Mouse (Mus musculus): ENCODE measurements around the gene Pheta2.
A peak's percentile ranks its signal among the peaks of the same experiment; 100 is the strongest.

The Pheta2 gene

GRCm38 (mm10) chr15:82338593-82339112 lies at the start of gene Pheta2, which contains the start of the genes Naga and Smdt1:
Gene Pheta2 (plus strand): TSS chr15:82338942.
Gene Naga (minus strand): TSS chr15:82338925.
Gene Smdt1 (plus strand): TSS chr15:82338959.
- peak; percentile 97 to 98 for DNase-seq

DNA sequence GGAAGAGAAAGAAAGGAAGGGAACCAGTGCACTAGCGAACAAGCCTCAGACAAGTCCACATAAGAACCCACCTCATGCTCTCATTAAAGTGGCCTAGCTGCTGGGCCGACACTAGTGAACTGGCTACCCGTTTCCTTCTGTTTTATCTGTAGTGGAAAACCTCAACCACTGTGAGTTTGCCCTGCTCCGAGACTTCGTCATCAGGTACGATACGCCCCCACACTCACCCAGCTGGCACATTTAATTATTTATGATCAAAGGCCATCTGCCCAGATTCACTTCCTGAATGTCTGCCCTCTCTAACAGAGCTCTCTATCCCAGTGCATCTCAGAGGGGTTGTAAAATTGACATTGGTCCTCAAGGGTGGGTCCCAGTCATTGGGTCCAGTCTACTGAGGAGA lies 48.5 kb upstream of the Pheta2 start:
- DNase-seq: no peak

- no peak for DNase-seq
These were observed 45.9 kb upstream of the Pheta2 start for GRCm38 (mm10) chr15:82292851-82293250.

GRCm38 (mm10) chr15:82293271-82293711 lies 45.5 kb upstream of the Pheta2 start:
- DNase-seq: no peak

GRCm38 (mm10) chr15:82294059-82294458 lies 44.7 kb upstream of the Pheta2 start:
- peak in 1 of 2 experiments; percentile 30 for DNase-seq

GRCm38 (mm10) chr15:82298764-82299561 lies 39.8 kb upstream of the Pheta2 start, which contains the start of gene Wbp2nl:
Gene Wbp2nl (plus strand): TSS chr15:82298954.
- DNase-seq: peak; percentile 35 to 56

GRCm38 (mm10) chr15:82307107-82307506 lies 31.6 kb upstream of the Pheta2 start:
- no peak for DNase-seq

GRCm38 (mm10) chr15:82308416-82308815 lies 30.3 kb upstream of the Pheta2 start:
- DNase-seq: no peak

- DNase-seq: peak in 1 of 2 experiments; percentile 27
These were observed 20.9 kb upstream of the Pheta2 start for GRCm38 (mm10) chr15:82317839-82318238.

DNA sequence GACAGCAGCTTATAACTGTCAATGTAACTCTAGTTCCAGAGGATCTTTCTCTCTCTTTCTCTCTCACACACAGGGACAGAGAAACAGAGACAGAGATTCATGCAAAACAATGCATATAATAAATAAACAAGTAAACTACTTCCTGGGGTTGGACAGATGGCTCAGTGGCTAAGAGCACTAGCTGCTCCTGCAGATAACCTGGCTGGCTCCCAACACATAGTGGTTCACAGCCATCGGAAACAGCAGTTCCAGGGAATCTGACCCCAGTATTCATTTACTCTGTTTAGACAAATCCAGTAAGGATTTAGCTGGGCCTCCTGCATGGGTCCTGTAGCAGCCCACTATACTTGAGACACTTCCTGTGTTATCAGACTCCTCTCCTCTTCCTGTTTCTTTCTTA lies 19.1 kb upstream of the Pheta2 start:
- no peak for DNase-seq

DNA sequence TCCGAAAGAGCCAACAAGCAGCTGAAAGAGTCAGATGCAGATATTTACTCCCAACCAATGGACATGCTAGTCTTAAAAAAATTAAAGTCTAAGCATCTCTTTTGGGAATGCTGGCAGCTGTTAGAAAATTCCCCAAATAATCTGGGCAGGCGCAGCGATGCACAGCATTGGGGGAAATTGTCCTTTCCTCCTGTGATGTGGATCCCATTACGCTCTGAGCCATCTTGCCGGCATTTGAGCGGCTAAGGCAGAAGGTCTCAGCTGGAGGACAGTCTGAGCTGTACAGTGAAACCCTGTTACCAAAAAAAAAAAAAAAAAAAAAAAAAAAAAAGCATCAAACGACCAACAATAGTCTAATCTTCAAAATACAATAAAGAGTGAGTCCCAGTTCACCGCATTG lies 16.5 kb upstream of the Pheta2 start:
- DNase-seq: no peak

DNA sequence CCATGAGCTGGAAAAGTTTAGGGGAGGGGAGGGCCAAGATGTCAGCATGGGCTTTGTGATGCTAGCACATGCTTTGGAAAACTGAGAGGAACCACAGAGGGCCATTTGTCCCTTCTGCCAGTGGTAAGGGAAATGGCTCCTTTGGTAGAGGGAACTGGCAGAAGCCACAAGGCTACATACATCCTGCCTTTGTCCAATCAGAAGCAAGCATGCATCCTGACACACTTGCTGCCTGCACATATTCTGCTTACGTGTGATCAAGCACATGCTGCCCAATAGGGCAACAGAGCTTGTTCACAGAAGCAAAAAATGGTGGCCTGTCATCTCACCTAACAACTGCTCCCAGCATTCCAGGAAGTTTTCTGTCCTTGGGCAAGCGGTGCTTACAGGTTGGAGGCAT lies 13.4 kb upstream of the Pheta2 start:
- DNase-seq: no peak

DNA sequence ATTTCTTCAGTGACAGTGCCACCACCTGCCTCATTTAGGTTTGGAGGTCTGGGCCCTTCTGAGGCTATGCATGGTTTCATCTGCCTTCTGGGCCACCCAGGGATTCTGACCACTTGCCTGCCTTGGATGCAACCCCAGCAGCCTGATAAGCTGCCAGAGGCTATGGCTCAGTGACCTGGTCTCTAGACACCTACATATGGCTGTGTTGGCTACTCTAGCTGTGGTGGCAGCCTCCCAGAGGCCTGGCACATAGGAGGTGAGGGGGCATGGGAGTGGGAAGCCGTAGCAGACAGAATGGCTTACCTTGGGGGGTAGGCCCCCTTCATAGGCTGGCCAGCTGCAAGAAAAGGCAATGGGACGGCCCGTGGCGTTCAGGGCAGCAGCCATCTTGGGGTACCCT lies 3.5 kb upstream of the Pheta2 start:
- DNase-seq: no peak

GRCm38 (mm10) chr15:82336629-82337028 lies 2.1 kb upstream of the Pheta2 start:
- no peak for DNase-seq

DNA sequence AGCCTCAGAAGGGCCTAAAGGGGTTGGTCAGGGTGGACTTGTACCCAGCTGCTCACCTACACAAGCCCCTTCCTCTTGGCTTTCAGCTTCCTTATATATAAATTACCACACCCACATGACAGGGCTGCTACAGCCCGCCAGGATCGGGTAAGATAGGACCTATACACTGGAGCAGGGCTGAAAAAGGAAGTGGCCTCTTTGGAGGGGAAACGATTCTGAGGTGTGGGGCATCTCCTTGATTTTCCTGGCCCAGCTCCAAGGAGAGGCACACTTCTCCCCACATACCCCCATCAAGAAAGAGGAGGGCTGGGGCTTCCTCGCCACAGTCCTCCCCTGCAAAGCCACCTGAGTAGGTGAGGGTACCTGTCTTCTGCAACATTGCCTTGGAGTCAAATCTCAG lies 867 bp upstream of the Pheta2 start:
- peak in 1 of 2 experiments; percentile 28 for DNase-seq

GRCm38 (mm10) chr15:82339150-82339549 lies 408 bp downstream of the Pheta2 start:
- no peak for DNase-seq

GRCm38 (mm10) chr15:82339634-82340254 lies 1.0 kb downstream of the Pheta2 start:
- no peak for DNase-seq

DNA sequence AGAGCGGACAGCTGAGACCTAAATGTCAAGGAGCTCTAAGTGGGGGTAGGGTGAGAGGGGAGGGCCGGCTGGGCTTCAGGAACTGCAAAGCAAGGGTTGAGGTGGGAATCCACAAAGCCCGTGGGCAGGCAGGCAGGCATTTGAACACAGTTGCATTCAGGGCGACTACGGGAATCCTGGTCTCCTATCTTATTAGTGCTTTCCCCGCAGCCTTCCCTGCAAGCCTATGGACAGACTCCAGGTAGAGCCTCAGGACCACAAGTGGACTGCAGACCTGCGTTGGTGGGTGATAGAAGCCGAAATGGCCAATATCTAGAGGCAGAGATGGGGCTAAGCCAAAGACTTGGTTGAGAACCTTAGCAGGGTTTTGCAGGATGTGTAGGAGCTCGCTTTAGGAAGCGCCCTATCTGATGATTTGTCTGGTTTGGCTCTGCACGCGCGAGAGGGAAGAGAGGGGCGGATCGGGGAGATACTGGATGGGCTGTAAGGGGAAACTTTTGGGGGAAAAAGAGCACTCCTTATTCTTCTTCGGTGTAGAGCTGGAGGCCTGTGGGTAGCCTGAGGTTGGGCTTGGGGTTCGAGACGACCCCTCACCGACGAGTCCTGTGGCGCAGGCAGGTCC lies 1.8 kb downstream of the Pheta2 start:
- DNase-seq: no peak

DNA sequence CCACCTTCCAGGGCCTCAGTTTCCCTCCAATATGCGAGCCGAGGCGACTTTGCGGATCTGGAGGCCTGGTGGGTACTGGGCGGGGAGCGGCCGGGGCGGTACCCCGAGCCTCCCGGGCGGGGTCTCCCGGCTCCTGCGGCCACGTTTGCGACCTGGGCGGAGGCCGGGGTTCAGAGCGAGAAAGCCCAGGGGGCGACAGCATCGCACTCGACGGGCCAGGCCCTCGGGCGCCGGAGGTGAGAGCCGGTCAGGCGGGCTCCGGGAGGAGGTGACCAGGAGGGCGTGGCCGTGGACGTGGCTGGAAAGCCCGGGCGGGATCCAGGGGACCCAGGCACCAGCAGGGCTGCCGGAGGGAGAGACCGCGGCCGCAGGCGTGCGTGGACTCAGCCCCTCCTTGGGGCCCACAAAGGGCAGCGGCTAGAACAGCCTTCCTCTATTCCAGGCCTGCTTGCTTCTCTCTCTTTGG lies 2.3 kb downstream of the Pheta2 start:
- DNase-seq: peak; percentile 73 to 82

GRCm38 (mm10) chr15:82341675-82342542 lies 3.2 kb downstream of the Pheta2 start:
- no peak for DNase-seq

DNA sequence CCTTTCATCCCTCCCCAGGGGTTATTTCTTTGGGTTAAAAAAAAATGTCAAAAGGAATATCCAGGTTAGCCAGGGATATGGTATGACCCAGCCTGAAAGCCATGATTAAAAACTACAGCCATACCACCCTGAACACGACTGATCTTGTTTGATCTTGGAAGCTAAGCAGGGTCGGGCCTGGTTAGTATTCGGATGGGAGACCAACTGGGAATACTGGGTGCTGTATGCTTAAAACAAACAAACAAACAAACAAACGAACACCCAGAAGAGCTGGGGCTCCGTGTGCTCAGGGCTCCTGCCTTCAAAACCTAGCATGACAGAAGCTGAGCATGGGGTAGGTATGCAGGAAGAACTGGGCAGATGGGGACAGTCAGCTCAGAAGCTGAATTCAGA lies 3.8 kb downstream of the Pheta2 start:
- no peak for DNase-seq

Data from lung, postnatal 4 days (tissue).